Mouse (Mus musculus) Patski (cell line): ENCODE measurements around the gene Gm13695. TPM values are rescaled to one million over a fixed set of nuclear protein-coding genes. Genes with fewer than 3 reads are reported as not detected.
"Not testable (repeated sequence)": the region's sequence is repeated elsewhere in the genome, so short reads cannot be mapped to it uniquely, and the experiment has no call there.

Experiments
- ATAC-seq: fragments of 100-300 bp; one replicate; pipeline ENCODE4 v1.8.0; 2021
- CTCF ChIA-PET: fragments of 350-600 bp; sonication (Branson Sonifier 250); formaldehyde crosslinking; loops from one replicate; lab custom pipeline; 2022; ENCODE audit warnings: inconsistent platforms; lab: Charles Lee
- POLR2A ChIA-PET: fragments of 350-600 bp; sonication (Branson Sonifier 250); formaldehyde crosslinking; loops from one replicate; lab custom pipeline; 2022; ENCODE audit warnings: antibody characterized with exemption, inconsistent platforms; lab: Charles Lee
- DNase-seq: peaks from one replicate; pipeline ENCODE4 v3.0.0-alpha.2; 2011; ENCODE audit warnings: low read depth, low spot score
- H3K27me3 ChIP-seq: fragments of 371-371 bp; one replicate; pipeline ENCODE4 v1.5.1; 2021
- CTCF ChIP-seq: fragments of 100-300 bp; IDR thresholded peaks from one replicate; pipeline ENCODE4 v1.5.1; 2021
- in situ Hi-C: fragments of 300-500 bp; cut with MboI; formaldehyde crosslinking; loops from 3 replicates; pipeline ENCODE4 v1.11.1; 2018; ENCODE audit warnings: low pct_unique_long_range_greater_than_20kb, mixed read lengths
- polyA plus RNA-seq: library from polyadenylated mRNA; unstranded; gene quantifications from one replicate; pipeline ENCODE4 v1.2.3, GENCODE M21; 2021

Gene Gm13695
- not detected for polyA plus RNA-seq

GRCm38 (mm10) chr2:83967013-83967412 lies at the start of gene Gm13695:
Gene Gm13695 (plus strand): TSS chr2:83967313.
- in situ Hi-C loops, H3K27me3 ChIP-seq, POLR2A ChIA-PET, ATAC-seq, DNase-seq, CTCF ChIA-PET: not testable (repeated sequence)

GRCm38 (mm10) chr2:83929478-83930088 lies 37.5 kb upstream of the Gm13695 start:
- ChIA-PET POLR2A (no interaction called here), CTCF (no interaction called here)
- TF ChIP-seq CTCF, result no peak
- H3K27me3 ChIP-seq, result peaks cover 38% of the 10 kb centered on the region
- ATAC-seq (no peak), DNase-seq (no peak)
- in situ Hi-C loops, result no loop called here

GRCm38 (mm10) chr2:83940931-83941361 lies 26.2 kb upstream of the Gm13695 start, which contains the start of gene Zswim2:
Gene Zswim2 (minus strand): TSS chr2:83941228.
- H3K27me3 ChIP-seq, result peaks cover 71% of the 10 kb centered on the region
- POLR2A ChIA-PET, result no interaction called here
- no peak for TF ChIP-seq CTCF
- CTCF ChIA-PET, result no interaction called here
- in situ Hi-C loops, result no loop called here
- DNase-seq (no peak), ATAC-seq (no peak)

- in situ Hi-C loops, result no loop called here
- ChIA-PET POLR2A (no interaction called here), CTCF (no interaction called here)
- ATAC-seq, result no peak
- DNase-seq, result no peak
- TF ChIP-seq CTCF, result peak; percentile 7
- H3K27me3 ChIP-seq, result peaks cover 71% of the 10 kb centered on the region
These were observed 25.7 kb upstream of the Gm13695 start for GRCm38 (mm10) chr2:83941378-83941777.

- TF ChIP-seq CTCF, result no peak
- DNase-seq (no peak), ATAC-seq (no peak)
- in situ Hi-C loops, result no loop called here
- H3K27me3 ChIP-seq, result peaks cover 71% of the 10 kb centered on the region
- CTCF ChIA-PET, result no interaction called here
- POLR2A ChIA-PET, result no interaction called here
These were observed 25.3 kb upstream of the Gm13695 start for GRCm38 (mm10) chr2:83941792-83942191.

GRCm38 (mm10) chr2:83955393-83955792 lies 11.7 kb upstream of the Gm13695 start, which contains the start of gene Gm13698:
Gene Gm13698 (plus strand): TSS chr2:83955693.
- ATAC-seq, CTCF ChIA-PET, in situ Hi-C loops, POLR2A ChIA-PET, H3K27me3 ChIP-seq, DNase-seq: not testable (repeated sequence)

- POLR2A ChIA-PET, ATAC-seq, in situ Hi-C loops, H3K27me3 ChIP-seq, DNase-seq, CTCF ChIA-PET: not testable (repeated sequence)
These were observed 5.9 kb upstream of the Gm13695 start, which contains the start of gene Gm13693 for GRCm38 (mm10) chr2:83961203-83961602. Gene Gm13693 (plus strand): TSS chr2:83961503.

GRCm38 (mm10) chr2:83972823-83973222 lies 5.7 kb downstream of the Gm13695 start, which contains the start of gene Gm13696:
Gene Gm13696 (plus strand): TSS chr2:83973123.
- POLR2A ChIA-PET, ATAC-seq, CTCF ChIA-PET, DNase-seq, in situ Hi-C loops, H3K27me3 ChIP-seq: not testable (repeated sequence)

- POLR2A ChIA-PET, in situ Hi-C loops, CTCF ChIA-PET, H3K27me3 ChIP-seq, ATAC-seq, DNase-seq: not testable (repeated sequence)
These were observed 11.5 kb downstream of the Gm13695 start, which contains the start of gene Gm13694 for GRCm38 (mm10) chr2:83978633-83979032. Gene Gm13694 (plus strand): TSS chr2:83978933.

- POLR2A ChIA-PET, H3K27me3 ChIP-seq, ATAC-seq, DNase-seq, CTCF ChIA-PET, in situ Hi-C loops: not testable (repeated sequence)
These were observed 17.3 kb downstream of the Gm13695 start, which contains the start of gene Gm13697 for GRCm38 (mm10) chr2:83984443-83984842. Gene Gm13697 (plus strand): TSS chr2:83984743.

GRCm38 (mm10) chr2:83990253-83990652 lies 23.1 kb downstream of the Gm13695 start, which contains the start of gene Gm13691:
Gene Gm13691 (plus strand): TSS chr2:83990553.
- in situ Hi-C loops, ATAC-seq, POLR2A ChIA-PET, CTCF ChIA-PET, H3K27me3 ChIP-seq, DNase-seq: not testable (repeated sequence)
